Comparison of ENCODE assay signal across 12 mouse cellular contexts in genomic region chr2:167043400-167044121, GRCm38 (mm10). TPM values are rescaled to one million over a fixed set of nuclear protein-coding genes. Genes with fewer than 3 reads are reported as not detected.
DNase-seq lines count a peak whose midpoint lies in the region; ATAC-seq and TF ChIP-seq lines count a peak whose summit lies in the region.
"Had no signal": no experiment of that assay in that cellular context is flagged by ENCODE, and none has a peak within 500 bp of the region (broad histone marks: within the 10 kb centered on the region; RNA-seq: fewer than 3 reads in every experiment).

No protein-coding gene starts in this region.

- 90% methylated on average over 12 of the region's 12 CpGs for WGBS in limb, embryonic 12.5 days
- 94% methylated on average over 12 of the region's 12 CpGs for WGBS in limb, embryonic 10.5 days
- 38% methylated on average over 12 of the region's 12 CpGs for WGBS in liver, embryonic 15.5 days (ENCODE audit: insufficient replicate concordance)
- 87% methylated on average over 12 of the region's 12 CpGs for WGBS in stomach, postnatal 0 days
- WGBS in hindbrain, embryonic 12.5 days, result 97% methylated on average over 12 of the region's 12 CpGs

- no peak for DNase-seq in limb, embryonic 10.5 days (ENCODE audit: low spot score)
- no peak for DNase-seq in stomach, postnatal 0 days (ENCODE audit: low spot score)
- no peak for DNase-seq in right cerebral cortex, adult 18-20 months
- DNase-seq: cerebellum, adult 11 months; kidney, postnatal 14 days had no signal

- H3K27ac ChIP-seq in limb, embryonic 12.5 days, result no peak overlapping the region
- H3K27ac ChIP-seq in limb, embryonic 10.5 days, result no peak overlapping the region
- H3K27ac ChIP-seq in liver, embryonic 15.5 days (replicated peaks), result peak overlapping the region; percentile 97
- no peak overlapping the region for H3K27ac ChIP-seq in stomach, postnatal 0 days (replicated peaks)
- no peak overlapping the region for H3K27ac ChIP-seq in hindbrain, embryonic 12.5 days
- H3K27ac ChIP-seq: embryonic facial prominence, embryonic 12.5 days; hindbrain, embryonic 14.5 days; macrophage had no signal

- TF ChIP-seq EP300 in stomach, postnatal 0 days (optimal IDR thresholded peaks at IDR 0.05), result no peak

- H3K4me1 ChIP-seq in limb, embryonic 12.5 days (replicated peaks), result no peaks in the 10 kb centered on the region
- no peaks in the 10 kb centered on the region for H3K4me1 ChIP-seq in limb, embryonic 10.5 days
- H3K4me1 ChIP-seq in erythroblast, embryonic 14.5 days (ENCODE audit: control insufficient read depth), result peaks cover 85% of the 10 kb centered on the region
- H3K4me1 ChIP-seq in liver, embryonic 15.5 days (replicated peaks), result peaks cover 63% of the 10 kb centered on the region
- H3K4me1 ChIP-seq in stomach, postnatal 0 days (replicated peaks; ENCODE audit: control insufficient read depth, insufficient read depth), result no peaks in the 10 kb centered on the region
- no peaks in the 10 kb centered on the region for H3K4me1 ChIP-seq in hindbrain, embryonic 12.5 days
- H3K4me1 ChIP-seq: embryonic facial prominence, embryonic 12.5 days had no signal

- H3K36me3 ChIP-seq in limb, embryonic 12.5 days, result peaks cover 95% of the 10 kb centered on the region
- peaks cover 93% of the 10 kb centered on the region for H3K36me3 ChIP-seq in limb, embryonic 10.5 days
- H3K36me3 ChIP-seq in erythroblast, embryonic 14.5 days (ENCODE audit: control insufficient read depth), result peaks cover 97% of the 10 kb centered on the region
- H3K36me3 ChIP-seq in liver, embryonic 15.5 days (replicated peaks), result peaks cover 94% of the 10 kb centered on the region
- H3K36me3 ChIP-seq in stomach, postnatal 0 days (ENCODE audit: control insufficient read depth, insufficient read depth, low read length), result peaks cover 49% of the 10 kb centered on the region
- H3K36me3 ChIP-seq in hindbrain, embryonic 12.5 days, result peaks cover 93% of the 10 kb centered on the region

- H3K9me3 ChIP-seq in limb, embryonic 12.5 days, result no peaks in the 10 kb centered on the region
- H3K9me3 ChIP-seq in limb, embryonic 10.5 days (replicated peaks), result no peaks in the 10 kb centered on the region
- no peaks in the 10 kb centered on the region for H3K9me3 ChIP-seq in erythroblast, embryonic 14.5 days (ENCODE audit: control insufficient read depth, low read length)
- H3K9me3 ChIP-seq in liver, embryonic 15.5 days (replicated peaks), result no peaks in the 10 kb centered on the region
- no peaks in the 10 kb centered on the region for H3K9me3 ChIP-seq in stomach, postnatal 0 days (ENCODE audit: control insufficient read depth, low read length)
- no peaks in the 10 kb centered on the region for H3K9me3 ChIP-seq in hindbrain, embryonic 12.5 days (replicated peaks)
- H3K9me3 ChIP-seq: embryonic facial prominence, embryonic 12.5 days had no signal

- no peak for TF ChIP-seq CTCF in stomach, postnatal 0 days (IDR thresholded peaks at IDR 0.05; ENCODE audit: low read depth)

- H3K4me2 ChIP-seq in limb, embryonic 12.5 days, result no peak overlapping the region
- H3K4me2 ChIP-seq in liver, embryonic 15.5 days, result peak overlapping the region; percentile 69
- no peak overlapping the region for H3K4me2 ChIP-seq in stomach, postnatal 0 days (replicated peaks; ENCODE audit: low read depth)
- H3K4me2 ChIP-seq in hindbrain, embryonic 12.5 days (replicated peaks), result no peak overlapping the region
- H3K4me2 ChIP-seq: embryonic facial prominence, embryonic 12.5 days; hindbrain, embryonic 14.5 days had no signal

- peak; percentile 63; the same call in 1 of the 2 replicates for ATAC-seq in limb, embryonic 12.5 days (ENCODE audit: insufficient number of reproducible peaks, insufficient read depth, low FRiP score, low TSS enrichment, low read depth)
- ATAC-seq in liver, embryonic 15.5 days (ENCODE audit: insufficient read depth), result peak; percentile 98
- ATAC-seq in stomach, postnatal 0 days (ENCODE audit: low FRiP score, low TSS enrichment), result peak; percentile 25; the same call in 1 of the 2 replicates
- ATAC-seq in hindbrain, embryonic 12.5 days (ENCODE audit: low FRiP score), result no peak

- no peaks in the 10 kb centered on the region for H3K27me3 ChIP-seq in limb, embryonic 12.5 days
- H3K27me3 ChIP-seq in limb, embryonic 10.5 days (ENCODE audit: low read depth, poor library complexity, severe bottlenecking), result no peaks in the 10 kb centered on the region
- H3K27me3 ChIP-seq in erythroblast, embryonic 14.5 days (ENCODE audit: control insufficient read depth), result no peaks in the 10 kb centered on the region; the same call in 1 of the 2 replicates
- H3K27me3 ChIP-seq in liver, embryonic 15.5 days, result no peaks in the 10 kb centered on the region
- H3K27me3 ChIP-seq in stomach, postnatal 0 days (ENCODE audit: control insufficient read depth, insufficient read depth, low read length), result no peaks in the 10 kb centered on the region
- no peaks in the 10 kb centered on the region for H3K27me3 ChIP-seq in hindbrain, embryonic 12.5 days
- H3K27me3 ChIP-seq: embryonic facial prominence, embryonic 12.5 days had no signal

- H3K9ac ChIP-seq in limb, embryonic 12.5 days (replicated peaks), result no peak overlapping the region
- peak overlapping the region; percentile 64 for H3K9ac ChIP-seq in liver, embryonic 15.5 days
- no peak overlapping the region for H3K9ac ChIP-seq in stomach, postnatal 0 days (ENCODE audit: low read length)
- H3K9ac ChIP-seq in hindbrain, embryonic 12.5 days, result no peak overlapping the region
- H3K9ac ChIP-seq: embryonic facial prominence, embryonic 12.5 days; hindbrain, embryonic 14.5 days had no signal

- H3K4me3 ChIP-seq in limb, embryonic 12.5 days (replicated peaks), result no peak overlapping the region
- H3K4me3 ChIP-seq in limb, embryonic 10.5 days, result no peak overlapping the region
- H3K4me3 ChIP-seq in erythroblast, embryonic 14.5 days (replicated peaks), result peak overlapping the region; percentile 62
- peak overlapping the region; percentile 45 for H3K4me3 ChIP-seq in liver, embryonic 15.5 days (replicated peaks)
- no peak overlapping the region for H3K4me3 ChIP-seq in stomach, postnatal 0 days (ENCODE audit: low read depth, low read length)
- no peak overlapping the region for H3K4me3 ChIP-seq in hindbrain, embryonic 12.5 days
- H3K4me3 ChIP-seq: embryonic facial prominence, embryonic 12.5 days had no signal

RNA-seq across cellular contexts. Expression of gene Znfx1, which starts 19.3 kb away (rescaled TPM):
- 6.7 and 8.4 TPM in 2 replicates for polyA plus RNA-seq in limb, embryonic 12.5 days (2016; fragmentation: Nextera tagmentation; extraction: Ambion mirVana)
- polyA plus RNA-seq in limb, embryonic 10.5 days (2016; fragmentation: Nextera tagmentation; extraction: Ambion mirVana), result 5.0 and 5.1 TPM in 2 replicates
- polyA plus RNA-seq in erythroblast, embryonic 14.5 days (2012), result 1.1 and 1.5 TPM in 2 replicates
- 9.8 and 11.2 TPM in 2 replicates for polyA plus RNA-seq in liver, embryonic 15.5 days (2015; fragmentation: Nextera tagmentation; extraction: Ambion mirVana)
- polyA plus RNA-seq in stomach, postnatal 0 days (2015; fragmentation: Nextera tagmentation; extraction: Ambion mirVana), result 4.2 and 4.3 TPM in 2 replicates
- polyA plus RNA-seq in hindbrain, embryonic 12.5 days (2016; fragmentation: Nextera tagmentation; extraction: Ambion mirVana), result 9.4 and 9.7 TPM in 2 replicates

RNA-seq across cellular contexts. Expression of gene Ddx27, which starts 28.6 kb away (rescaled TPM):
- 62.8 and 65.1 TPM in 2 replicates for polyA plus RNA-seq in limb, embryonic 12.5 days (2016; fragmentation: Nextera tagmentation; extraction: Ambion mirVana)
- 68.6 and 77.0 TPM in 2 replicates for polyA plus RNA-seq in limb, embryonic 10.5 days (2016; fragmentation: Nextera tagmentation; extraction: Ambion mirVana)
- 7.1 and 7.5 TPM in 2 replicates for polyA plus RNA-seq in erythroblast, embryonic 14.5 days (2012)
- polyA plus RNA-seq in liver, embryonic 15.5 days (2015; fragmentation: Nextera tagmentation; extraction: Ambion mirVana), result 35.7 and 37.6 TPM in 2 replicates
- 21.8 and 22.0 TPM in 2 replicates for polyA plus RNA-seq in stomach, postnatal 0 days (2015; fragmentation: Nextera tagmentation; extraction: Ambion mirVana)
- 42.0 and 50.1 TPM in 2 replicates for polyA plus RNA-seq in hindbrain, embryonic 12.5 days (2016; fragmentation: Nextera tagmentation; extraction: Ambion mirVana)

RNA-seq across cellular contexts. Expression of gene Stau1, which starts 47.5 kb away (rescaled TPM):
- 113 and 120 TPM in 2 replicates for polyA plus RNA-seq in limb, embryonic 12.5 days (2016; fragmentation: Nextera tagmentation; extraction: Ambion mirVana)
- polyA plus RNA-seq in limb, embryonic 10.5 days (2016; fragmentation: Nextera tagmentation; extraction: Ambion mirVana), result 87.9 and 98.3 TPM in 2 replicates
- 0.94 and 1.0 TPM in 2 replicates for polyA plus RNA-seq in erythroblast, embryonic 14.5 days (2012)
- 24.2 and 26.2 TPM in 2 replicates for polyA plus RNA-seq in liver, embryonic 15.5 days (2015; fragmentation: Nextera tagmentation; extraction: Ambion mirVana)
- 34.9 and 35.0 TPM in 2 replicates for polyA plus RNA-seq in stomach, postnatal 0 days (2015; fragmentation: Nextera tagmentation; extraction: Ambion mirVana)
- polyA plus RNA-seq in hindbrain, embryonic 12.5 days (2016; fragmentation: Nextera tagmentation; extraction: Ambion mirVana), result 115 and 130 TPM in 2 replicates

Comparison
In these comparisons a context has a peak if more than half of its experiments do, and no peak if none do; other contexts are left out.
1. H3K4me3 ChIP-seq: peak in erythroblast, embryonic 14.5 days (single experiment) and liver, embryonic 15.5 days (single experiment); none in limb, embryonic 12.5 days (single experiment), limb, embryonic 10.5 days (single experiment), stomach, postnatal 0 days (single experiment) and hindbrain, embryonic 12.5 days (single experiment).
2. RNA of gene Stau1, which starts 47.5 kb away (polyA plus RNA-seq): 115 to 130 TPM in hindbrain, embryonic 12.5 days, 113 to 120 TPM in limb, embryonic 12.5 days, 87.9 to 98.3 TPM in limb, embryonic 10.5 days, 34.9 to 35.0 TPM in stomach, postnatal 0 days and 24.2 to 26.2 TPM in liver, embryonic 15.5 days; 0.94 to 1.0 TPM in erythroblast, embryonic 14.5 days; every median in the first group is over 10 times any median in the second.